Mouse (Mus musculus): Measurements from ENCODE around the gene Piga. TPM values are rescaled to one million over a fixed set of nuclear protein-coding genes. Genes with fewer than 3 reads are reported as not detected.
A peak's percentile ranks its signal among the peaks of the same experiment; 100 is the strongest.

The Piga gene
- 14.2 and 14.3 TPM in 2 replicates for polyA plus RNA-seq (2014; fragmentation: Nextera tagmentation; extraction: Ambion mirVana)

DNA sequence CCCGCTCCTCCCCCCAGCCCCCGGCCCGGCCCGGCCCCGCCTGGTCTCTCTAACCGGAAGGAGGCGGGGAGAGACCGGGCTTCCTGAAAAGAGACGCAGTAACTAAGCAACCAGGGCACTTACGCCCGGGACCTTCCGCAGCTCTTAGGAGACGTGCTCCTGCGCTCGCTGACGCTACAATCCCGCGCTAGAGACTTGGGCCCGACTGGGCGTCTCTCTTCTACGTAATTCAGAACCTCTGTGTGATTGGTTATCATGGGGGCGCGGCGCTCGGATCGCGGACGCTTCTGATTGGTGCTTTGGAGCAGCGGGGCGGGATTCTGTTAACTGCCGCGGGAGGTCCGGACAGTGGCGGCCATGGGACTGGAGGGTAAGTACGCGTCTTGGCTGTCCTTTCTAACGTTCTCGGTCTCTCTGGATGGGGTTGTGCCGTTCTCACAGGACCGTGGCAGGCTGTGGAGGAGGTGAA is at the start of gene Piga:
TSS of gene Piga (plus strand) at position 317 of the 469 bp plus-strand sequence.
- Histone ChIP-seq H3K36me3 (ENCODE audit: control insufficient read depth, insufficient read depth, low read length) (no peaks in the 10 kb centered on the region), H3K9ac (ENCODE audit: low read depth, low read length) (peak within 1 kb of the TSS; percentile 60), H3K4me3 (ENCODE audit: low read depth, low read length) (peak within 1 kb of the TSS; percentile 53), H3K27ac (ENCODE audit: low read depth, low read length) (peak within 1 kb of the TSS; percentile 17; the same call in 1 of the 2 replicates), H3K4me1 (replicated peaks; ENCODE audit: control insufficient read depth, insufficient read depth, low read length) (no peaks in the 10 kb centered on the region), H3K27me3 (ENCODE audit: control insufficient read depth, insufficient read depth, low read length) (no peaks in the 10 kb centered on the region), H3K9me3 (ENCODE audit: control insufficient read depth, low read length) (no peaks in the 10 kb centered on the region), H3K4me2 (replicated peaks; ENCODE audit: low read depth, low read length) (peak within 1 kb of the TSS; percentile 37)
- 17% methylated on average over 31 of the region's 40 CpGs for WGBS
- peak; percentile 86 for DNase-seq (ENCODE audit: low spot score)
- peak; percentile 100 for ATAC-seq (ENCODE audit: low FRiP score)

DNA sequence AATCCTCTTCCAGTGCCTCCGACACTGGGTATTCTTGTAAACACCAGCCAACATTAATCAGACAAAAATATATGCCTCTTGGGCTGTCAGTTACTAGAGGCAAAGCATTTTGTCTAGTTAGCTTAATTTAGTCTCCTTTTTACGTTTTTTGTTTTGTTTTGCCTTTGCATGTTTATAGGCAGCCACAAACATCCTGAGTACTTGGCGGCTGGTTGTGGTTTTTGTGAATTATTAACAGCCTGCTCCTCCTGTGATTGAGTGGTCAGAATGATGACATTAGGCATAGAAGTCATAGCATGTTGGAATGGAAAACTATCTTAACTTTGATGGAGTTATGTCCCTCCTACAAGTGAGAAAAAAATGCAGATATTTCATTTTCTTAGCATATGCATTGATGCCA is 49.0 kb upstream of the Piga start:
- H3K9me3 ChIP-seq (ENCODE audit: control insufficient read depth, low read length) = no peaks in the 10 kb centered on the region
- DNase-seq (ENCODE audit: low spot score) (no peak), ATAC-seq (ENCODE audit: low FRiP score) (no peak)
- H3K36me3 ChIP-seq (ENCODE audit: control insufficient read depth, insufficient read depth, low read length) = no peaks in the 10 kb centered on the region
- H3K4me1 ChIP-seq (replicated peaks; ENCODE audit: control insufficient read depth, insufficient read depth, low read length) = no peaks in the 10 kb centered on the region
- H3K9ac ChIP-seq (ENCODE audit: low read depth, low read length) = no peak overlapping the region
- WGBS = 87% methylated on average over 3 of the region's 3 CpGs
- H3K27me3 ChIP-seq (ENCODE audit: control insufficient read depth, insufficient read depth, low read length) = no peaks in the 10 kb centered on the region
- no peak overlapping the region for H3K27ac ChIP-seq (ENCODE audit: low read depth, low read length)
- no peak overlapping the region for H3K4me2 ChIP-seq (replicated peaks; ENCODE audit: low read depth, low read length)
- H3K4me3 ChIP-seq (ENCODE audit: low read depth, low read length) = no peak overlapping the region

DNA sequence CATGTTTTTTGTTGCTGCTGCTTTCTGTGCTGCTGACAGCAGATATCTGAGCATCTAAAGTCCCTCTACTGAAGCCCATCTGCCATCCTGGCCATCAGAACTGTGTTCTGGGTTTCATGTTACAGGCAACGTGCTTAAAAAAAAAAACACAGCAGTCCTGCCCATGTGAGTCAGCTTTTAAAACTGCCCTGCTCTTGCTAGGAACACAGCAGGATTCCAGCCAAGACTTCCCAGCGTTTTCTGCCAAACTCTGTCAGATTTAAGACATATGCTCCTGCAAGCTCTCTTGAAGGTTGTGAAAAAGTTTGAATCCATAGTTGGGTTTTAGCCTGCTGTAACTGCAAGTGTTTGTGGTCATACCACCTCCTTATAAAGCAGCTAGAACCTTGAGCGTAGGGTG is 46.5 kb upstream of the Piga start, which contains the start of gene Vegfd:
TSS of gene Vegfd (plus strand) at position 298 of the 400 bp plus-strand sequence.
- no peak within 1 kb of the TSS for H3K4me2 ChIP-seq (replicated peaks; ENCODE audit: low read depth, low read length)
- H3K9me3 ChIP-seq (ENCODE audit: control insufficient read depth, low read length) = no peaks in the 10 kb centered on the region
- H3K36me3 ChIP-seq (ENCODE audit: control insufficient read depth, insufficient read depth, low read length) = no peaks in the 10 kb centered on the region
- H3K9ac ChIP-seq (ENCODE audit: low read depth, low read length) = no peak within 1 kb of the TSS
- no peak within 1 kb of the TSS for H3K4me3 ChIP-seq (ENCODE audit: low read depth, low read length)
- H3K4me1 ChIP-seq (replicated peaks; ENCODE audit: control insufficient read depth, insufficient read depth, low read length) = no peaks in the 10 kb centered on the region
- ATAC-seq (ENCODE audit: low FRiP score) = no peak
- WGBS = 37% methylated on average over 3 of the region's 3 CpGs
- no peaks in the 10 kb centered on the region for H3K27me3 ChIP-seq (ENCODE audit: control insufficient read depth, insufficient read depth, low read length)
- H3K27ac ChIP-seq (ENCODE audit: low read depth, low read length) = no peak within 1 kb of the TSS
- DNase-seq (ENCODE audit: low spot score) = no peak

DNA sequence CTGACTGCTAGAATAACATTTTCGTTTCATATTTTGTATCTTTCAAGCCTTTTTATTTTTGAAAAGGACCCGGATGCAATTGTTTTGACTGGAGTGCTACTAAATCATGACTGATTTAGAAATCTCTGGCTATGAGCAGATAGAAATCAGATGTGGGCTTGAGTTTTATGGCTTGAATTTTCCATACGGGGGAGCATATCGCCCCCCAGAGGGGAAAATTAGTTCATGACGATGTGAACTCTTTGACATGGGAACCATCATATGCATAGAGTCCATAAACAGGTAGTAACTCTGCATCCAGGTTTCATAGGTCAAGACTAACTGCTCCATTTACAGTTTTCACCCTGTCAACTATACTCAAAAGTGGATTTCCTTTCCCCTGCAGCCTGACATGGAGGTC is 45.0 kb upstream of the Piga start:
- H3K4me1 ChIP-seq (replicated peaks; ENCODE audit: control insufficient read depth, insufficient read depth, low read length) = no peaks in the 10 kb centered on the region
- DNase-seq (ENCODE audit: low spot score) = no peak
- no peaks in the 10 kb centered on the region for H3K27me3 ChIP-seq (ENCODE audit: control insufficient read depth, insufficient read depth, low read length)
- H3K4me2 ChIP-seq (replicated peaks; ENCODE audit: low read depth, low read length) = no peak overlapping the region
- WGBS = 59% methylated on average over 5 of the region's 5 CpGs
- H3K36me3 ChIP-seq (ENCODE audit: control insufficient read depth, insufficient read depth, low read length) = no peaks in the 10 kb centered on the region
- H3K9ac ChIP-seq (ENCODE audit: low read depth, low read length) = no peak overlapping the region
- ATAC-seq (ENCODE audit: low FRiP score) = no peak
- H3K9me3 ChIP-seq (ENCODE audit: control insufficient read depth, low read length) = no peaks in the 10 kb centered on the region
- no peak overlapping the region for H3K27ac ChIP-seq (ENCODE audit: low read depth, low read length)
- H3K4me3 ChIP-seq (ENCODE audit: low read depth, low read length) = no peak overlapping the region

DNA sequence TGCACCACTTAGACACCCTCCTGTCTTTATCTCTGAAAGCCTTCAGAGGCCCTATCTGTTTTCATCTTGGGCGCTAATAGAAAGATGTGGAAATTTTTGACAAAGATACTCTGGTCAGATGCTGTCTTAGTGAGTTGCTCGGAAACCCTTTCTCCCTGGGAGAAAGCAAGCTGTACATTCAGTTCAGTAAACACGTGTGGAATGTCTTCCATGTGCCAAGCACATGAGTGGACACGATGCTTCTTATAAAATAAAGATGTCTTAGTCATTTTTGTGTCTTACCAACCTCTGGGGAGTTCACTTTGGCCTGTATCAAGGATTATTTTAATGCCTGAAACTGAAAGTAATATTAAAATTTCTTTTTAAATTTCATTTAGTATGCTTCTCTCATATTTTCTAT is 39.9 kb upstream of the Piga start:
- no peak overlapping the region for H3K4me3 ChIP-seq (ENCODE audit: low read depth, low read length)
- 82% methylated on average over 4 of the region's 4 CpGs for WGBS

DNA sequence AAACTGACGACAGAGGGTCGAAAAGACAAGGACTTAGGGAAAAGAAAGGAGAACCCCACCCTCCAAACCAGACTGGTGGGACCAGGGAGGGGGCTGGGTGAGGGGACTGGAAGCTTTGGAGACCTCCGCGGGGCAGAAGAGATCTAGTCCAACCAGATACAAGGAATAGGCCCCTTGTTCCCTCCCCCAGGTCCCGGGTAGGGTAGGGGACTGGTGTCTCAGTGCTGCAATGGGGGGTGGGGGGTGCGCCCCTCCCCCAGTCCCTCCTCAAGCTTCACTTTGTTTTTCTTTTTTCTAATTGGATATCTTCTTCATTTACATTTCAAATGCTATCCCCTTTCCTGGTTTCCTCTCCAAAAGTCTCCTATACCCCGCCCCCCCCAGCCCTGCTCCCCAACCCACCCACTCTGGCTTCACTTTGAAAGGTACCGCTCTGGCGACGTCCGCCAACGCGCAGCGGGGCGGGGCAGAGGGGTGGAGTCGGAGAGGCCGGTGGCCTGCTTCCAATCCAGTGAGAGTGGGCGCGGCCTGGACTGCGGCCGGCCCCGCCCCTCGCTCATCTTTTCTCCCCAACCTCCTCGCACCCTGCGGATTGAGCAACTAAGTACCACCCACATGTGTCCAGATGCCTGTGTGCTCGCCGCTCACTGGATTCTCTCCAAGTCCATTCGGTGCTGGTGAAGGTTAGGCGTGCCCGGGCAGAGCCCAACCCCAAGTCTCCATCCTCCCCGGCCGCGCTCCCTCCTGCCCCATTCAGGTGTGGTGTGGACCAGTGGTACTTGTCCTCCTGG is 37.8 kb upstream of the Piga start:
- peak; percentile 100 for ATAC-seq (ENCODE audit: low FRiP score)
- Histone ChIP-seq H3K4me1 (replicated peaks; ENCODE audit: control insufficient read depth, insufficient read depth, low read length) (no peaks in the 10 kb centered on the region), H3K36me3 (ENCODE audit: control insufficient read depth, insufficient read depth, low read length) (no peaks in the 10 kb centered on the region), H3K27me3 (ENCODE audit: control insufficient read depth, insufficient read depth, low read length) (no peaks in the 10 kb centered on the region), H3K9me3 (ENCODE audit: control insufficient read depth, low read length) (no peaks in the 10 kb centered on the region), H3K4me3 (ENCODE audit: low read depth, low read length) (peak overlapping the region; percentile 27), H3K27ac (ENCODE audit: low read depth, low read length) (no peak overlapping the region), H3K4me2 (replicated peaks; ENCODE audit: low read depth, low read length) (peak overlapping the region; percentile 54), H3K9ac (ENCODE audit: low read depth, low read length) (0 out of 2 replicates have a peak overlapping the region, but pooled peaks have one; percentile 19)
- 16% methylated on average over 25 of the region's 33 CpGs for WGBS
- peak; percentile 83 for DNase-seq (ENCODE audit: low spot score)

More for the DNA sequence above, 39.9 kb upstream of the Piga start:
- ATAC-seq (ENCODE audit: low FRiP score) = no peak
- no peaks in the 10 kb centered on the region for H3K36me3 ChIP-seq (ENCODE audit: control insufficient read depth, insufficient read depth, low read length)
- H3K27ac ChIP-seq (ENCODE audit: low read depth, low read length) = no peak overlapping the region
- H3K9ac ChIP-seq (ENCODE audit: low read depth, low read length) = no peak overlapping the region
- H3K9me3 ChIP-seq (ENCODE audit: control insufficient read depth, low read length) = no peaks in the 10 kb centered on the region
- no peaks in the 10 kb centered on the region for H3K27me3 ChIP-seq (ENCODE audit: control insufficient read depth, insufficient read depth, low read length)
- no peak for DNase-seq (ENCODE audit: low spot score)
- no peak overlapping the region for H3K4me2 ChIP-seq (replicated peaks; ENCODE audit: low read depth, low read length)
- no peaks in the 10 kb centered on the region for H3K4me1 ChIP-seq (replicated peaks; ENCODE audit: control insufficient read depth, insufficient read depth, low read length)

DNA sequence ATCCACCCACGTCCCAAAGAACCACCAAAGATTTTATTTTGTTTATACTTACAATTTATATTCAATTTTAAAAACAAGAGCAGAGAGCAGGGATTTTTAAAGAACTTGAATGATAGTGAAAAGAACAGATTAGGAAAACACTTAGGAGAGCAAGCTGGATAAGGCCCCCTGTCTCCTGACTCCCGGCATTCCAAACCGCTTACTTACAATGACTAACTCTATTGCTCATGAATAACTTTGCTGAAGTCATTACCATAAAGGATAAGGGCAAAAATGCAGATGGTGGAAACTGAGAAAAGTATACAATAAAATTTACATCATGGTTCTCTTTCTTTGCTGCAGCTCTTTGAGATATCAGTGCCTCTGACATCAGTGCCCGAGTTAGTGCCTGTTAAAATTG is 25.5 kb upstream of the Piga start:
- no peaks in the 10 kb centered on the region for H3K36me3 ChIP-seq (ENCODE audit: control insufficient read depth, insufficient read depth, low read length)
- H3K9me3 ChIP-seq (ENCODE audit: control insufficient read depth, low read length) = no peaks in the 10 kb centered on the region
- no peaks in the 10 kb centered on the region for H3K27me3 ChIP-seq (ENCODE audit: control insufficient read depth, insufficient read depth, low read length)
- H3K4me1 ChIP-seq (replicated peaks; ENCODE audit: control insufficient read depth, insufficient read depth, low read length) = no peaks in the 10 kb centered on the region
- no peak for ATAC-seq (ENCODE audit: low FRiP score)
- no peak overlapping the region for H3K27ac ChIP-seq (ENCODE audit: low read depth, low read length)
- H3K4me3 ChIP-seq (ENCODE audit: low read depth, low read length) = no peak overlapping the region
- 81% methylated on average over 4 of the region's 4 CpGs for WGBS
- no peak overlapping the region for H3K9ac ChIP-seq (ENCODE audit: low read depth, low read length)
- DNase-seq (ENCODE audit: low spot score) = no peak
- no peak overlapping the region for H3K4me2 ChIP-seq (replicated peaks; ENCODE audit: low read depth, low read length)

DNA sequence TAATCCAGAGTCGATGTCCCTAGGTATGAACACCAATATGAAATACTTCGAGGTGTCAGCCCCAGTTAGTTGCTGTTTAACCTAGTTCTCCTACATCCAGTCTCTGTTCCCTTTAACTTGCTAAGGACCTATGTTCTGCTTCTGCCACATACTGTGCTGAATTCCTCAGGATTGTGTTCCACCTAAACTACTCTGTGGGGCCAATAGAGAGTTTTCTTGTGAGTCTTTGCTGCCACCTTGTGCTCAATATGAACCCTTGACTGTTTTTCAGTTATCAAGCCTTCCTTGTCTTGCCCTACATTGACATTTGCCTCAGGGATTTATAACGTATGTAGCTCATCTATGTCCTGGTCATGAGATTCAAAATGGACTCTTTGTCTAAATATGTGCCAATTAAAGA is 21.1 kb upstream of the Piga start:
- H3K4me1 ChIP-seq (replicated peaks; ENCODE audit: control insufficient read depth, insufficient read depth, low read length) = no peaks in the 10 kb centered on the region
- no peak for ATAC-seq (ENCODE audit: low FRiP score)
- no peak overlapping the region for H3K27ac ChIP-seq (ENCODE audit: low read depth, low read length)
- no peaks in the 10 kb centered on the region for H3K36me3 ChIP-seq (ENCODE audit: control insufficient read depth, insufficient read depth, low read length)
- H3K9me3 ChIP-seq (ENCODE audit: control insufficient read depth, low read length) = no peaks in the 10 kb centered on the region
- 67% methylated on average over 3 of the region's 3 CpGs for WGBS
- H3K27me3 ChIP-seq (ENCODE audit: control insufficient read depth, insufficient read depth, low read length) = no peaks in the 10 kb centered on the region
- peak; percentile 16 for DNase-seq (ENCODE audit: low spot score)
- H3K4me2 ChIP-seq (replicated peaks; ENCODE audit: low read depth, low read length) = no peak overlapping the region
- no peak overlapping the region for H3K4me3 ChIP-seq (ENCODE audit: low read depth, low read length)
- H3K9ac ChIP-seq (ENCODE audit: low read depth, low read length) = no peak overlapping the region

DNA sequence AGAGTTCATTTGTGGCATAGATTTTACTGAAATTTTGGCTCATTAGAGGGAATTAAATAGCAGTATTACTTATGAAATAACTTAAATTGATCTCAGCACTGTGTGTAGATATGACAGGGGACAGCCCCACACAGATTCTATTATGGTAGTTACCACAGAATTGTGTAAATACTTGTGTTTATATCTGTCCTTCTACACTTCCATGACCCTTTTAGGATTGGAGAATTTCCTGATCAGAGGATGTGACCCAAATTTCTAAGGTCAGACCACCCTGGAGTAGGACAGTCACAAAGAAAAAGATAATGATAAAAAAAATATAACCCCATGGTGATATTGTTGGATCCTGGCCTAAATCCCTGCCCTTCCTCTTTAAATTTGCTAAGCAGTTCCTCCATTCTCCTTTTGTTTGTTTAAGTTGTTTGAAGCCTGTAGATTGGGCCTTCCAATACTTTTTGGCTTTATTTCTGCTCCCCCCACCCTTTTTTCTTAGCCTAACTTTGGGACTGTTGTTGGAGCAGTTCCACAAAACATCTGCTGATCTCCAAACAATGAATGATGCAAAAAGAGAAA is 14.4 kb upstream of the Piga start:
- ATAC-seq (ENCODE audit: low FRiP score) (no peak), DNase-seq (ENCODE audit: low spot score) (no peak)
- Histone ChIP-seq H3K27ac (ENCODE audit: low read depth, low read length) (no peak overlapping the region), H3K4me2 (replicated peaks; ENCODE audit: low read depth, low read length) (no peak overlapping the region), H3K9me3 (ENCODE audit: control insufficient read depth, low read length) (no peaks in the 10 kb centered on the region), H3K9ac (ENCODE audit: low read depth, low read length) (no peak overlapping the region), H3K4me3 (ENCODE audit: low read depth, low read length) (no peak overlapping the region), H3K36me3 (ENCODE audit: control insufficient read depth, insufficient read depth, low read length) (no peaks in the 10 kb centered on the region), H3K27me3 (ENCODE audit: control insufficient read depth, insufficient read depth, low read length) (no peaks in the 10 kb centered on the region; the same call in 1 of the 2 replicates), H3K4me1 (replicated peaks; ENCODE audit: control insufficient read depth, insufficient read depth, low read length) (no peaks in the 10 kb centered on the region)
